Mouse (Mus musculus) adrenal gland, adult 2 months (tissue): Measurements from ENCODE around the gene Tmem107. TPM values are rescaled to one million over a fixed set of nuclear protein-coding genes. Genes with fewer than 3 reads are reported as not detected.

Experiments
- DNase-seq: peaks from one replicate; pipeline ENCODE4 v3.0.0; 2021
- polyA plus RNA-seq: library from polyadenylated mRNA; depleted of rRNA; stranded (reverse); fragments of >200 nt; gene quantifications from 2 replicates; pipeline ENCODE4 v1.2.3, GENCODE M21; 2012
- total RNA-seq, 2 experiments: library from RNA; stranded (reverse); gene quantifications; 2 replicates each; pipeline ENCODE4 v1.2.3; 2021

Gene Tmem107
- total and polyA plus RNA-seq, 3 experiments, result 9.5 to 46.6 (median 16.9) TPM

- no peak for DNase-seq
These were observed 4.1 kb downstream of the Tmem107 start for GRCm38 (mm10) chr11:69074776-69075069.

- DNase-seq, result peak; percentile 4
These were observed 5.3 kb downstream of the Tmem107 start for GRCm38 (mm10) chr11:69075764-69076479.

GRCm38 (mm10) chr11:69076572-69076971 is 6.0 kb downstream of the Tmem107 start:
- peak; percentile 70 for DNase-seq

- DNase-seq, result peak; percentile 55
These were observed 6.7 kb downstream of the Tmem107 start for GRCm38 (mm10) chr11:69077316-69077715.

DNA sequence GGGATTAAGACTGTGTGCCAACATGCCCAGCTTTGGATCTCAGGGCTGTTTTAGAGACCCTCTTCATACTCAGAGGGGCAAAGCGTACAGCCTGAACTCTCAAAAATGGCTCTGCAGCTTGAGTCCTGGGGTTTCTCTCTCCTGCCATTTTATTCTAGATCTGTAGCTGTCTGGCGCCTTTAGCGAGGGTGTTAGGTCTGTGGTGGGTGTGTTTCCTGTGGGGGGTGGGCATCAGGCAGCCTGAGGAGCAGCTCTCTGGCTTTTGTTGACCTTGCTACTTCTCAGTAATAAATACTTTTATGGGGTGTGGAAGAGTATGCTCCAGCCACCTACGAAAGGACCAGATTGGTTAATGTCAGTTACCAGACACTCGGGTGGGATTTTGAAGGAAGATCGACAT is 7.4 kb downstream of the Tmem107 start:
- DNase-seq, result no peak

DNA sequence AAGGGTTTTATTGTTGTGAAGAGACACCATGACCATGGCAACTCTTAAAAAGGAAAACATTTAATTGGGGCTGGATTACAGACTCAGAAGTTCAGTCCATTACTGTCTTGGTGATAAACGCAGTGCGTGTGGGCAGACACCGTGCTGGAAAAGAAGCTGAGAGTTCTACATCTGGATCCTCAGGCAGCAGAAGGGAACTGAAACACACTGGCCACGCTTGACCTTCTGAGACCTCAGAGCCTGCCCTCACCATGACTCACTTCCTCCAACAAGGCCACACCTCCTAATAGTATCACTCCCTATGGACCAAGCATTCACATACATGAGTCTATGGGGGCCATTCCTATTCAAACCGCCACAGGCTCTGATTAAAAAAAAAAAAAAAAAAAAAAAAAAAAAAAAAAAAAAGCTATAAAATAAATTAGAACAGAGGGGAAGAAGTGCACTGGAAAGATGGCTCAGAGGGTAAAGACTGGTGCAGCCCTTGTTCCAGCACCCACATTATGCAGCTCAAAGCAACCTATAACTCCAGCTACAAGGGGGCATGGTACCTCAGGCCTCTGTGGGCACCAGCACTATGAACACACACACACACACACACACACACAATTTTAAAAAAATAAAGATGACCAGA is 8.3 kb downstream of the Tmem107 start:
- peak; percentile 62 for DNase-seq

DNA sequence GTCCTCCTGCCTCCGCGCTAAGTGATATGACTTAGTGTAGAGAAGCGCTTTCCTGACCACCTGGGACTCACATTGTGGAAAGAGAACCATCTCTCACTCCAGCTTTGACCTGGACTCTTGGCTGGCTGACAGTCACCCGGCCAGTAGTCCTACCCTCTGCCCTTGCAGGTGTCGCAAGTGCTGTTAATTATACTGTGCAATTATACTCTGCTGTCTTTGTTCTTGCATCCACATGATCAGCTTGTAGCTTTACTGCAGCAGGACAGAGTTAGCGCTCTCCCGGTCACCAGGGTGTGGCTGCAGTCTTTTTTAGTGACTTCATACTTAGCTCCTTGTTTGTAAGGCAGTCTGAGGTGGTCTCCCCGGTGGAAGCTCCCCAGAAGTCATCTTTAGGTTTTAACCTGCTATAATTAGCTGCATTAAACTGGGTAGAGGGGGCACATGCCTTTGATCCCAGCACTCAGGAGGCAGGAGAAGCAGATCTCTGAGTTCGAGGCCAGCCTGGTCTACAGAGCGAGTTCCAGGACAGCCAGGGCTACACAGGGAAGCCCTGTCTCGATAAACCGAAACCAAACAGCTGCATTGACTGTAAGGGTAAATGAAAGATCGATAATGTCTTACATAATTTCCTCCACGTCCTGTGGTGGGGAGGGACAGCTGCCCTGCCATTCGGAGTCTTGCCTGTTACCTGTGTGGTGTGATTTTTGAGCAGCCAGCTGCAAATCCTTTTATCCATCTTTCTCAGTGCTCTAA is 9.7 kb downstream of the Tmem107 start:
- no peak for DNase-seq

- peak; percentile 6 for DNase-seq
These were observed 10.2 kb downstream of the Tmem107 start for GRCm38 (mm10) chr11:69080855-69081222.

DNA sequence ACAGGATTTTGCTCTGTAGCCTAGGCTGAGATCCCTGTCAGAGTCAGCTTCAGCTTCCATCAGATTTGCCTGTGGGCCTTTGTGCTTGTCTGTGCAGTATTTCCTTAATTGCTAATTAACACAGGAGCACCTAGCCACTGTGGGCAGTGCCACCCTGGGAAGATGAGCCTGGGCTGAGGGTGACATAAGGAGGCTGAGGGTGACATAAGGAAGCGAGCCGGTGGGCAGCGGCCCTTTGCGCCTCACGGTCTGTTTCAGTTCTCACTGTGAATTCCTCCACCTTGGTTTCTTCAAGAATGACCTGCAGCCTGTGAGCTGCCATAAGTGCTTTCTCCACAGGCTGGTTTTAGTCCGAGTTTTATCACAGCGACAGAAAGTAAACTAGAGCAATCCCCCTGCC is 11.0 kb downstream of the Tmem107 start:
- DNase-seq, result no peak

DNA sequence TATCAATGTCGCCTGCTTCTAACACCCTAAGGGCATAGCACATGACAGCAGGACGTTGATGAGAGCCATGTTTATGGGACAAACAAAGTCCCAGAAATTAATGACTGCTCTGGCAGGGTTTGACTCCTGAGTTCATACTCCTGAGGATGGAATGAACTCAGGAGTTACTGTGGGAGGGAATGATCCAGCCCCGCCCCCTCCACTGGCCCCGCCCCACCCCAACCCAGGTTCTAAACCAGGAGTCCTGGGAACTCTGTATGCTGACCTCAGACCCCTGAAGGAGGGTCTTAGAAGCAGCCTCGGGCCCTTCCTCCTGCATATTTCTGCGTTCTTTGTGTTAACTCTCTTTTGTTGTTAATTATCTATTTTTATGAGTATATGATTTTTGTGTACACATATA is 15.0 kb downstream of the Tmem107 start:
- no peak for DNase-seq

- no peak for DNase-seq
These were observed 15.8 kb downstream of the Tmem107 start for GRCm38 (mm10) chr11:69086390-69086789.

DNA sequence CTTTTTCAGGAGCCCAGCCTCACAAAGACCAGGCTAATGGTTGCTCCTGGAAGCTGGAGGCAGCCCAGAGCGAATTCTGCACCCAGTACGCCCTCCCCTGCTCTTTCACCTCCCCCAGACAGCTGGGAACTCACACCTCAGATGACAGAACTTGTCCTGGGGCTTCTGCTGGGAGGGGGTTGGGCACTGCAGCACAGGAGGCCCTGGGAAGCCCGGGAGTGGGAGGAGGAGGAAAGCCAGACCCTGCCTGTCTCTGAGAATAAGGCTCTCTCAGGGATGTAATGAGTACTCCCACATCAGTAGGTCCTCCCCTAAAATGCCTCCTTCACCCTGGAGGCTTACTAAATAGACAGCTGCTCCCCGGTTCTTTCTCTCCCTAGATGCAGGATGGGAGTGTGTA is 16.5 kb downstream of the Tmem107 start:
- no peak for DNase-seq

DNA sequence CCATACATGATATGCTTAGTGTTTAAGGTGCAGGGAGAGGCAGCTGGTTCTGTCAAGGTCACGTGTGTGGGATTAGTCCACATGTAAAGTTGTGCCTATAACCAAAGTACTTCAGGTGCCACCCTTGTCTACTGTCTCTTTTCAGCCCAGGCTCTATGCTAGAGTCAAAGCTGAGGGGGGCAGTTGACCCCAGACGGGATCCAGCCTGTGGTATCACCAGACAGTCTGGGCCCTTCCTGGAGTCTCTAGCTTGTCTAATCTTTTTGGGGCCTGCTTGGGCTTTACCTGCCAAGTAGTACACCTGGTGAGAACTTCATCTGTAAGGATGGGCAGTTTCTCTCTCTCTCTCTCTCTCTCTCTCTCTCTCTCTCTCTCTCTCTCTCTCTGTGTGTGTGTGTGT is 17.0 kb downstream of the Tmem107 start:
- DNase-seq, result no peak

- DNase-seq, result peak; percentile 93
These were observed 17.7 kb downstream of the Tmem107 start, which contains the start of gene Vamp2 for GRCm38 (mm10) chr11:69088103-69088855. Gene Vamp2, plus strand, starts transcription at chr11:69088490.

DNA sequence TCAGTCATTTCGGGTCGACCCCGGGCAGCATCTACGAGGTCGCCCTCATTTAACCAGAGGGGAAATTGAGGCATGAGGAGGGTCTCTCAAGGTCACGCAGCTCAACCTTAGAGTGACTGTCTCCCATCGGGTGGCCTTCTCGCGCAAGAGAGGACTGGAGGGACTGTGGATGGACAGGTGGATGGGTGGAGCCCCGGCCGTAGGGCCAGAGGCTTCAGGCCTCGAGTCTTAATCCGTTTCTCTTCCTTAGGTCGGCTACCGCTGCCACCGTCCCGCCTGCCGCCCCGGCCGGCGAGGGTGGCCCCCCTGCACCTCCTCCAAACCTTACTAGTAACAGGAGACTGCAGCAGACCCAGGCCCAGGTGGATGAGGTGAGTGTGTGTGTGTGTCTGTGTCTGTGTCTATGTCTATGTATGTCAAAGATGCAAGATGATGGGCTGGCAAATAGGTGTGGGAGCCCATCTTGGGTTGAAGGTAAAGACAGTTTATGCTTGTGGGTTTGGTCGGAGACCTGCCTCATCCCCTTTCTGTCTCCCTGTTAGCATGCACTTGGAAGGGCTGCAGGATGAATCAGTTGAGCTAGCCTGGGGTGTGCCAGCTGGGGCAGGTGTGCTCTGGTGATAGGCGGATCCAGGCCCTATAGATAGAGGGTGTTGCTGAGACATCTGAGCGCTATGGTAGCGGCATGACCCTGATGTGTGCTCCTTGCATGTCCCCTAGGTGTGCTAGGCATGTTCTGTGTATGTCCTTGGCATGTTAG is 18.4 kb downstream of the Tmem107 start:
- peak; percentile 63 for DNase-seq

DNA sequence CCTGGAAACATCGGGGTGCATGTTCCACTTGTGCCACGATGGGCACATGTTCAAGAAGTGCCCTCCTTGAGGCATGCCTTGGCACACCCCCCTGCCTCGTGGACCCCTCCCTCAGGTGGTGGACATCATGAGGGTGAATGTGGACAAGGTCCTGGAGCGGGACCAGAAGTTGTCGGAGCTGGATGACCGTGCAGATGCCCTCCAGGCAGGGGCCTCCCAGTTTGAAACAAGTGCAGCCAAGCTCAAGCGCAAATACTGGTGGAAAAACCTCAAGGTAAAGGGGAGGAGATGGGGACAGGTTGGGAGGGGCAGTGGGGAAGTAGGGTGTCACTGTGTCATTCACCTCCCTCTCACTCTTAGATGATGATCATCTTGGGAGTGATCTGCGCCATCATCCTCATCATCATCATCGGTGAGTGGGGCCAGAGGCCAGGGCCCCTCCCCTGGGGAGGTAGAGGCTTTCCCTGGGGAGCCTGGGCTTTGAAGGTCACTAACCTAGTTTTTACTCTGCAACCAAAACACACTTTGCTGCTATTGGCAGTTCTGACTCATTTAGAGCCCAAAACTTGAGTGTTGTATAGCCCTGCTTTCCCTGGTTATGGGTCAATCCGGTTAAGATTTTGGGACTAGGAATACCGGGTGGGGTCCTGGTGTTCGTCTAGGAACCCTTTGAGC is 19.1 kb downstream of the Tmem107 start:
- DNase-seq, result peak; percentile 69

DNA sequence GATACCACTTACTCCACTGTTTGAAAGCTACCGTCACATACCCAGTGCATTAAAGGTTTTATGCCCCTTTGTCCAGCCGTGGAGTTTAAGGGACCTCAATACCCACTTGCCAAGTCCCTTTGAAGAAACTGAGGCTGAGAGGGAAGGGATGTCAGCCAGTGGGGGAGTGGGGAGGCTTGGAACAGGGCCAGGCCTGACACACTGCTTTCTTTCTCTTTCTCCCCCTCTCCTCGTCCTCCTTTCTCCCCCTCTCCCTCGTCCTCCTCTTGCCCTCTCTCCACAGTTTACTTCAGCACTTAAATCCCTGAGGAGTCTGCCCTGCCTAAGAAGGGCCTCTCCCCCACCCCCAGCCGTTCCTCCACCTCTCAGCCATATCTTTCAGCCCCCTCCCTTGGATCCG is 19.8 kb downstream of the Tmem107 start:
- DNase-seq, result peak; percentile 6

DNA sequence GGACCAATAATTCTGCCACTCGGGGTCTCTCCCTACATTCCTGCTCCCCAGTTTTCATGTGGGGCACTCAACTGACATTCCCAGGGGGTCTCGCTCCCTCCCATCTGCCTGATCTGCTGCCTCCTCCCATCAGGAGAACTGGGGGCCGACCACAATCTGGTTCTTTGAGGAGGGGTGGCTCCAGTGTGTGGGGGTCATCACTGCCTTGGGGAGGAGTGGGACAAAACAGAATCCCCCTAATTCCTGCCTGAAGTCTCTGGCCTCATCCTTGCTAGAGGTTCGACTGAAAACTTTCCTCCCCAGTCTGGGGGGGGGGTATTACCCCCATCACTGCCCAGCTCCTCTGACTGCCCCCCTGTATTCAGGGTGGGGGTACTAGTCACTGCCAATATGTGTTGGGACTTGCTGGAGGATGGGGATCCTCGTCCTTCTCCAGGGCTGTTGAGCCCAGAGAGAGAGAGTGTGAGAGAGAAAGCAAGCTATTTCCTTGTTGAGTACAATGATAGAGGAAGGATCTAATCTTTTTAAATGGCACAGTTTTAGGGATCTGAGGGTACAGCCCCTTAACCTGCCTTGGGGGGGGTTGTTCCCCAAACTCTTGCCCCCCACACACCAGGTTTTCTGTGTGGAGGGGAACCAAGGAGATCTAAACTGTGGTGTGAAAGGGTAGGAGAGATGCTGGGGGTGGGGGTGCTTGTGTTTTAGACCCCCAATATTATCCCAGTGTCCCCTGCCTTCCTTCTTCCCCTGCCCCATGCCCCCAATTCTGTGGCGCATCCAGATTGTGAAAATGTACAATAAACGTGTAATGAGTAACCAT is 21.2 kb downstream of the Tmem107 start:
- no peak for DNase-seq

GRCm38 (mm10) chr11:69092386-69092751 is 21.8 kb downstream of the Tmem107 start:
- DNase-seq, result peak; percentile 89

DNA sequence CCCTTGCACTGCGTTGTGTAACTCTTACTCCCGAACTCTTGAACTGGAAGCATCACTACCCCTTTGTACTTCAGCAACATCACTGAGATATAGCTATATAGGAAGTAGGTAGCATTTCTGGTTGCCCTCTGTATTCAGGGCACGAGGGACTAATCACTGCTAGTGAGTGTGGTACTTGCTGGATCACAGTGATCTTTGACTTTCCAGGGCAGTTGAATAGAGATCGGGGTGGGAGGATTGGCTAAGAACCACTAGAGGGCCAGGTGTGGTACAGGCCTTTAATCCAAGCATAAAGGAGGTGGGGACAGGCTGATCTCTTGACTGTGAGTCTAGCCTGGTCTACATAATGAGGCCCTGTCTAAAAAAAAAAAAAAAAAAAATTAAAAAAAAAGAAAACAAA is 22.3 kb downstream of the Tmem107 start:
- no peak for DNase-seq
